Mouse (Mus musculus): ENCODE measurements at regions not wholly inside any gene's neighbourhood (a gene's known extent, or its start where the extent isn't known, plus 50 kb on each side); places are given as distances from the start of the nearest gene placed in this dataset.

DNA sequence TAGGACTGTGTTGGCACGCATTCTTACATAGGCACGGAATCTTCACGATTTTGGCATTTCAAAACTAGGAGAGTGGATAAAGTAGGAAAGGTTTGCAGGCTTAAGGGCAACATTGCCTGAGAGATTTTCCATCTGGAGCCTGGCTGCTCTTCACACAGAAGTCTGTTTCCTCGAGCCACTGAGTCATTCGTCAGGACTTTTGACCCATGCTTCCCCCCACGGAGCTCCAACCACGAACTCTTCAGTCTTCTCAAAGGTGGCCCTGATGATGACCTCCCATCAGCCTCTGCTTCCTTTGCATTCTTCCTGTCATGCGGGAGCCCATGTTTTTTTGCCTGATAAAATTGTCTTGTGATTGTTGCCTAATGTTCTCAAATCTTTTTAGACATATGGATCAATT is 365.5 kb upstream of the Slc35b3 start:
- DNase-seq (ENCODE audit: low read depth, low spot score), result no peak
- in situ Hi-C loops (cut with MboI; ENCODE audit: low sequenced_read_pairs in 2 of 2, unreplicated experiment in 2 of 2), result no loop called here
- H3K4me1 ChIP-seq (ENCODE audit: control insufficient read depth in 2 of 2, insufficient read depth in 2 of 2, low read length in 2 of 2, poor library complexity in 1 of 2), result no peaks in the 10 kb centered on the region
- H3K9ac ChIP-seq (ENCODE audit: insufficient read depth, low read depth, low read length, poor library complexity, severe bottlenecking), result no peak overlapping the region
- H3K4me3 ChIP-seq (ENCODE audit: insufficient read depth in 1 of 2, low read depth in 1 of 2, low read length in 2 of 2, poor library complexity in 1 of 2, severe bottlenecking in 1 of 2), result no peak overlapping the region
- no peaks in the 10 kb centered on the region for H3K36me3 ChIP-seq (ENCODE audit: control insufficient read depth, insufficient read depth, low read length, poor library complexity, severe bottlenecking)
- TF ChIP-seq ZNF384 (IDR thresholded peaks at IDR 0.05; ENCODE audit: low read depth, low read length) (no peak), MAFK (IDR thresholded peaks at IDR 0.05; ENCODE audit: insufficient read depth, low read depth, low read length) (no peak), ZC3H11A (IDR thresholded peaks at IDR 0.05; ENCODE audit: borderline replicate concordance, low read depth, low read length) (no peak), CHD2 (IDR thresholded peaks at IDR 0.05; ENCODE audit: low read depth, low read length) (no peak), HCFC1 (IDR thresholded peaks at IDR 0.05; ENCODE audit: borderline replicate concordance, insufficient read depth, low read length) (no peak)
- H3K9me3 ChIP-seq (ENCODE audit: control insufficient read depth, insufficient read depth, low read depth, low read length), result no peaks in the 10 kb centered on the region
- no peak overlapping the region for H3K27ac ChIP-seq (ENCODE audit: insufficient read depth, low read depth, low read length, poor library complexity, severe bottlenecking)

DNA sequence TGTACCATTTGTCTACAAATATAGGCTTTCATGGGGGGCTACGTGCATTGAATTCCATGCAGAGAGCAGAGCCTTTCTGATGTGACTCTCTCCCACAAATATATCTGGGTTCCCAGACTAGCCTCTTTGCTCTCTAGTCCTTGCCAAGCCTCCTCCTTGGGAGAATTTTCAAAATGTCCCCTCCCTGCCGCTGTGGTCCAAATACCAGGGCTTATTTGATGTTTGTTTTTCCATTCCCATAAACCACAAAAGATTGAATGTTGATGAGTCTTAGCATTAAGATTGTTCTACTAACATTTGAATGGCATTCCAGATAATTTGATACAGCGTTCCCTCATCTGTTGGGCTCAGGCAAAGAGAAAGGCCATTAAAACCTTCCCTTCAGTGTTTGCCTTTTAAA is 360.4 kb upstream of the Slc35b3 start:
- in situ Hi-C loops (cut with MboI; ENCODE audit: low sequenced_read_pairs in 2 of 2, unreplicated experiment in 2 of 2), result no loop called here
- Histone ChIP-seq H3K9me3 (ENCODE audit: control insufficient read depth, insufficient read depth, low read depth, low read length) (no peaks in the 10 kb centered on the region), H3K9ac (ENCODE audit: insufficient read depth, low read depth, low read length, poor library complexity, severe bottlenecking) (no peak overlapping the region), H3K27ac (ENCODE audit: insufficient read depth, low read depth, low read length, poor library complexity, severe bottlenecking) (no peak overlapping the region), H3K36me3 (ENCODE audit: control insufficient read depth, insufficient read depth, low read length, poor library complexity, severe bottlenecking) (no peaks in the 10 kb centered on the region), H3K4me3 (ENCODE audit: insufficient read depth in 1 of 2, low read depth in 1 of 2, low read length in 2 of 2, poor library complexity in 1 of 2, severe bottlenecking in 1 of 2) (no peak overlapping the region), H3K4me1 (ENCODE audit: control insufficient read depth in 2 of 2, insufficient read depth in 2 of 2, low read length in 2 of 2, poor library complexity in 1 of 2) (no peaks in the 10 kb centered on the region)
- no peak for DNase-seq (ENCODE audit: low read depth, low spot score)
- TF ChIP-seq ZC3H11A (IDR thresholded peaks at IDR 0.05; ENCODE audit: borderline replicate concordance, low read depth, low read length), result no peak
- TF ChIP-seq CHD2 (IDR thresholded peaks at IDR 0.05; ENCODE audit: low read depth, low read length), result no peak
- no peak for TF ChIP-seq ZNF384 (IDR thresholded peaks at IDR 0.05; ENCODE audit: low read depth, low read length)
- TF ChIP-seq HCFC1 (IDR thresholded peaks at IDR 0.05; ENCODE audit: borderline replicate concordance, insufficient read depth, low read length), result no peak
- no peak for TF ChIP-seq MAFK (IDR thresholded peaks at IDR 0.05; ENCODE audit: insufficient read depth, low read depth, low read length)

DNA sequence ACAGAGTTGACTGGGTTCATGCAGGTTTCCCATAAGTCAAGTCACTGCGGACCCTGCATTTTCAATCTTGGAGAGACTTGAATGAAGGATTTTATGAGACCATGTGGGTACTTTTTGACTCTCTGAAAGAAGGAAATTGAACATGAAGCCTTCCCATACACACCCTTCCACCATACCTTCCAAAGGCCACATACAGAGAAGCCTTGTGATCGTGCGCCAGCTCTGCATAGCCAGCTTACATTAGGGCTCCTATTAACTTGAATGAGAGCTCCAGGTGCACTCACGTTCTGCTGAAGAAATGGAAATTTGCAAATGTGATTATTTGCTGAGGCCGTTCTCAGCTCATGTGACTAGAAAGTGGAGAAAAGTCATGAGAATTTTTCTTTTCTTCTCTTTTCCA is 349.1 kb upstream of the Slc35b3 start:
- no peak for TF ChIP-seq HCFC1 (IDR thresholded peaks at IDR 0.05; ENCODE audit: borderline replicate concordance, insufficient read depth, low read length)
- no peak for TF ChIP-seq ZC3H11A (IDR thresholded peaks at IDR 0.05; ENCODE audit: borderline replicate concordance, low read depth, low read length)
- TF ChIP-seq ZNF384 (IDR thresholded peaks at IDR 0.05; ENCODE audit: low read depth, low read length), result no peak
- TF ChIP-seq MAFK (IDR thresholded peaks at IDR 0.05; ENCODE audit: insufficient read depth, low read depth, low read length), result no peak
- TF ChIP-seq CHD2 (IDR thresholded peaks at IDR 0.05; ENCODE audit: low read depth, low read length), result no peak
- no peaks in the 10 kb centered on the region for H3K9me3 ChIP-seq (ENCODE audit: control insufficient read depth, insufficient read depth, low read depth, low read length)
- no peak overlapping the region for H3K27ac ChIP-seq (ENCODE audit: insufficient read depth, low read depth, low read length, poor library complexity, severe bottlenecking)
- in situ Hi-C loops (cut with MboI; ENCODE audit: low sequenced_read_pairs in 2 of 2, unreplicated experiment in 2 of 2), result no loop called here
- H3K4me3 ChIP-seq (ENCODE audit: insufficient read depth in 1 of 2, low read depth in 1 of 2, low read length in 2 of 2, poor library complexity in 1 of 2, severe bottlenecking in 1 of 2), result no peak overlapping the region
- DNase-seq (ENCODE audit: low read depth, low spot score), result no peak
- no peak overlapping the region for H3K9ac ChIP-seq (ENCODE audit: insufficient read depth, low read depth, low read length, poor library complexity, severe bottlenecking)
- no peaks in the 10 kb centered on the region for H3K36me3 ChIP-seq (ENCODE audit: control insufficient read depth, insufficient read depth, low read length, poor library complexity, severe bottlenecking)
- H3K4me1 ChIP-seq (ENCODE audit: control insufficient read depth in 2 of 2, insufficient read depth in 2 of 2, low read length in 2 of 2, poor library complexity in 1 of 2), result no peaks in the 10 kb centered on the region

DNA sequence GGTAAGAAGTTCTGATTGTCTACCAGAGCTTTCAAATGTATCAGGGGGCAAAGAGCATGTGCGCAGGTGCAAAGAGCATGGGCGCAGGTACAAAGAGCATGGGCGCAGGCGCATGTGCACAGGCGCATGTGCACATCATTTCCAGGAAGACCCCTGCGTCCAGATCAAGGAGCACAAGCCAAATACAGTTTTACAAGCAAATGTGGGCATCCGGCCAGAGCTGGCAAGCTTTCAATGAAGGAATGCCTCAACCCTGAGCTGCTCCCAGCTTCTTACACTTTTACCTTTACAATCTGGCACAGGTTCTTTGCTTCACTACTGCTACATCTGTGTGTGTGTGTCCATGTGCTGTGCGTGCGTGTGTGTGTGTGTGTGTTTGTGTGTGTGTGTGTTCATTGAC is 347.2 kb upstream of the Slc35b3 start:
- no peak overlapping the region for H3K4me3 ChIP-seq (ENCODE audit: insufficient read depth in 1 of 2, low read depth in 1 of 2, low read length in 2 of 2, poor library complexity in 1 of 2, severe bottlenecking in 1 of 2)
- DNase-seq (ENCODE audit: low read depth, low spot score), result no peak
- in situ Hi-C loops (cut with MboI; ENCODE audit: low sequenced_read_pairs in 2 of 2, unreplicated experiment in 2 of 2), result no loop called here
- no peaks in the 10 kb centered on the region for H3K4me1 ChIP-seq (ENCODE audit: control insufficient read depth in 2 of 2, insufficient read depth in 2 of 2, low read length in 2 of 2, poor library complexity in 1 of 2)
- no peak overlapping the region for H3K9ac ChIP-seq (ENCODE audit: insufficient read depth, low read depth, low read length, poor library complexity, severe bottlenecking)
- no peaks in the 10 kb centered on the region for H3K9me3 ChIP-seq (ENCODE audit: control insufficient read depth, insufficient read depth, low read depth, low read length)
- TF ChIP-seq ZC3H11A (IDR thresholded peaks at IDR 0.05; ENCODE audit: borderline replicate concordance, low read depth, low read length) (no peak), MAFK (IDR thresholded peaks at IDR 0.05; ENCODE audit: insufficient read depth, low read depth, low read length) (no peak), HCFC1 (IDR thresholded peaks at IDR 0.05; ENCODE audit: borderline replicate concordance, insufficient read depth, low read length) (no peak), CHD2 (IDR thresholded peaks at IDR 0.05; ENCODE audit: low read depth, low read length) (no peak)
- no peaks in the 10 kb centered on the region for H3K36me3 ChIP-seq (ENCODE audit: control insufficient read depth, insufficient read depth, low read length, poor library complexity, severe bottlenecking)
- H3K27ac ChIP-seq (ENCODE audit: insufficient read depth, low read depth, low read length, poor library complexity, severe bottlenecking), result no peak overlapping the region

DNA sequence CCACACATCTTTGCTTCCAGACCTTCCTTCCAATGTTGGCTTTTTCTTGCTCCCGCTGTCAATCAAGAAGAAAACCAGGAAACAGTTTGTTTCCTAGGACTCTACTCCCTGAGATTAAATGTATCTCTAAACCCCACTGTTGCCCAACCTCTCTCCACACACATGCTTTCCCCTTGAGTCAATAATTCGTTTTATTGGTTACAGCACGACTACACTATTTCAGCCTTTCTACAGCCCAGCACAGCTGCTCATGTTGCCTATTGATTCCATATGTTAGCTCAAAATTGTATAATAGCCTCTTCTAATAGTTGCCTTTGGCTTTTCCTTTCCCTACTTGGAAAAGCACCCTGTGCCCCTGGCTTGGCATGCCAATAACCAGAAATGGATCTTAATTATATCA is 346.2 kb upstream of the Slc35b3 start:
- no peak overlapping the region for H3K9ac ChIP-seq (ENCODE audit: insufficient read depth, low read depth, low read length, poor library complexity, severe bottlenecking)
- no peaks in the 10 kb centered on the region for H3K9me3 ChIP-seq (ENCODE audit: control insufficient read depth, insufficient read depth, low read depth, low read length)
- DNase-seq (ENCODE audit: low read depth, low spot score), result no peak
- H3K27ac ChIP-seq (ENCODE audit: insufficient read depth, low read depth, low read length, poor library complexity, severe bottlenecking), result no peak overlapping the region
- no peak overlapping the region for H3K4me3 ChIP-seq (ENCODE audit: insufficient read depth in 1 of 2, low read depth in 1 of 2, low read length in 2 of 2, poor library complexity in 1 of 2, severe bottlenecking in 1 of 2)
- H3K36me3 ChIP-seq (ENCODE audit: control insufficient read depth, insufficient read depth, low read length, poor library complexity, severe bottlenecking), result no peaks in the 10 kb centered on the region
- no peaks in the 10 kb centered on the region for H3K4me1 ChIP-seq (ENCODE audit: control insufficient read depth in 2 of 2, insufficient read depth in 2 of 2, low read length in 2 of 2, poor library complexity in 1 of 2)
- TF ChIP-seq CHD2 (IDR thresholded peaks at IDR 0.05; ENCODE audit: low read depth, low read length), result no peak
- TF ChIP-seq HCFC1 (IDR thresholded peaks at IDR 0.05; ENCODE audit: borderline replicate concordance, insufficient read depth, low read length), result no peak
- no peak for TF ChIP-seq MAFK (IDR thresholded peaks at IDR 0.05; ENCODE audit: insufficient read depth, low read depth, low read length)
- no peak for TF ChIP-seq ZNF384 (IDR thresholded peaks at IDR 0.05; ENCODE audit: low read depth, low read length)
- TF ChIP-seq ZC3H11A (IDR thresholded peaks at IDR 0.05; ENCODE audit: borderline replicate concordance, low read depth, low read length), result no peak
- in situ Hi-C loops (cut with MboI; ENCODE audit: low sequenced_read_pairs in 2 of 2, unreplicated experiment in 2 of 2), result no loop called here
